Mouse (Mus musculus) central nervous system, embryonic 11.5 days (tissue): ENCODE data around the gene Olfr955. TPM values are rescaled to one million over a fixed set of nuclear protein-coding genes. Genes with fewer than 3 reads are reported as not detected.

ENCODE experiments used
- polyA plus RNA-seq: library from polyadenylated mRNA; depleted of rRNA; stranded (reverse); fragments of >200 nt; gene quantifications from 2 replicates; pipeline ENCODE4 v1.2.3, GENCODE M21; 2012; rRNA removed

Olfr955 gene
- not detected in 2 replicates for polyA plus RNA-seq

GRCm38 (mm10) chr9:39471844-39472243 is at the start of gene Olfr955:
Gene Olfr955, minus strand, starts transcription at chr9:39471944.

DNA sequence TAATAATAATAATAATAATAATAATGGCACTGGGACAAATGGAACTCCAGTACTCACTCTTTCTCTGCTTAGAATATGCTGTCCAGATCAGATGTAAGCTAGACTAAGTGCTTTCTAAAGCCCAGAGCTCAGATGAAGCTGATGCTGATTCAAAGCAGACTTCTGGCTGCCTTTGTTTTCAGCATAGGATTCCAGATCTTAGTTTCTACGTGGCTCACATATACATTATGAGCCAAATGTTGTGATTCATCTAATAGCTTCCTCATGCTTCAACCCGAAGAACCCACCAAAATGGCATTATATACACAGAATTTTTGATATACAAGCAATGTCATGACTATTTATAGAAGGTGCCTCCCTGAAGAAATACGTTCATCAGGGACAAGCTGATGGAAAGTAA is 43.8 kb upstream of the Olfr955 start, which contains the start of gene Olfr957:
Gene Olfr957, minus strand, starts transcription at position 279 of the 400 bp plus-strand sequence.

DNA sequence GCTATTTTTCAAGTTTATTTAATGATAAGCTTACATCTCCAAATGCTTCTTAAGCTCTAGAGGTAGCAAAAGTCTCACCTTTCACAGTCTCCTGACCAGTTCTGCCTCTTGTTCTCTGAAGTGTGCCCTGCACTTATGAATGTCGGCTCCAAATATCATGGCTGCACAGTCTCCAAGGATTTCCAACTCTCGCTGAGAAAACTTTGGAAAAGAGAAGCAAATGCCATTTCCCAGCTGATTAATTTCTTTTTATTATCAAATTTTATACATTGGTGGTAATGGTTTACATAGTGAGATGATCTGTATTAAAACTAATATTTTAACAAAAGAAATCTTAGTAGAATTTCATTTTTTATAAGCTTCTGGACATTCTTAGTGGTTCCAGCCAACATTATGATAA is 22.2 kb upstream of the Olfr955 start, which contains the start of gene Olfr44:
Gene Olfr44, minus strand, starts transcription at position 101 of the 400 bp plus-strand sequence.

DNA sequence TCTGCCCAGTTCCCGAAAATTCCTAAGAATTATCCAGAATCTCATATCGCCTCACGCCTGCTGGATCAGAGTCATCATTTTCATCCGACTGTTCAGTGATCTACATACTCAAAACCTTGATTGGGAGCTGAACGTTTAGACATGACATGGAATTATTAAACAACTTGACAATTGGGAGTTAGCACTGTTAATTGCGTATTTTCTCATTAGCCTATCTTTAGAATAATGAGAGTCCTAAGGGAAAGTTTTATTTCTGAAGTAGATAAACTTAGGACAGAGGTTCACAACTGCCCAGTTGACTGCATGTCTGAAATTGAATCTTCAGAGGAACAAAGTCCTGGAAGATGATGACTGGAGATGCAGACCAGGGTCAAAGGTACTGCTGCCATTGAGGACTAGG is 15.3 kb downstream of the Olfr955 start, which contains the start of gene Olfr954:
Gene Olfr954, plus strand, starts transcription at position 301 of the 400 bp plus-strand sequence.

DNA sequence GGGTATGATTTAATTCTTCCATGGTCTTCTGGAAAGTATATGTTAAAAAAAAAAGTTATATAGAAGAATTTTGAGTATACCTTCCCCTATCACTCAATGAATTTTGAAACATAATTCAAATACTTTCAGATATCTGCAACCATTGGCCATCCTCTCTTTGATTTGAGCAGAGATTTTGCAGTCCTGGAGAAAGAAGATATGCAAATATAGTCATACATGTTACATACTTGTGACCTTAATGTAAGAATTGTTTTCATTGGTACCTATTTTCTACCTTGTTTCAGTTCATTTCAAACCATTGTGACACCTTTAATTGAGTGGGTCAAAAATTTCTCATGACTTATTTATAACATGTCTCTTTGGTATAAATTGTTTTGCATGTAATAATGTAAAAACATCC is 44.7 kb downstream of the Olfr955 start, which contains the start of gene Olfr952:
Gene Olfr952, minus strand, starts transcription at position 101 of the 400 bp plus-strand sequence.

Other genes with a start within 250 kb of the Olfr955 start
- gene Olfr1537, start 221.9 kb downstream of the Olfr955 start, polyA plus RNA-seq: not detected in 2 replicates
- not detected in 2 replicates for gene Olfr945, start 195.1 kb downstream of the Olfr955 start, polyA plus RNA-seq
- gene Olfr948, start 145.9 kb downstream of the Olfr955 start, polyA plus RNA-seq: not detected in 2 replicates
- not detected in 2 replicates for gene Olfr951, start 84.5 kb downstream of the Olfr955 start, polyA plus RNA-seq
- not detected in 2 replicates for gene Olfr952, start 44.8 kb downstream of the Olfr955 start, polyA plus RNA-seq
- not detected in 2 replicates for gene Olfr954, start 15.2 kb downstream of the Olfr955 start, polyA plus RNA-seq
- gene Olfr44, start 22.1 kb upstream of the Olfr955 start, polyA plus RNA-seq: not detected in 2 replicates
- gene Olfr957, start 43.9 kb upstream of the Olfr955 start, polyA plus RNA-seq: not detected in 2 replicates
- gene Olfr958, start 82.1 kb upstream of the Olfr955 start, polyA plus RNA-seq: not detected in 2 replicates
- gene Olfr959, start 103.6 kb upstream of the Olfr955 start, polyA plus RNA-seq: not detected in 2 replicates
- 13.6 and 24.2 TPM in 2 replicates for gene AW551984, start 132.5 kb upstream of the Olfr955 start, polyA plus RNA-seq
- gene Olfr148, start 138.7 kb upstream of the Olfr955 start, polyA plus RNA-seq: 0.04 TPM in 1 of 2 replicates, not detected in the other
- 0.07 TPM in 1 of 2 replicates, not detected in the other for gene Olfr960, start 149.4 kb upstream of the Olfr955 start, polyA plus RNA-seq
- not detected in 2 replicates for gene Olfr961, start 173.1 kb upstream of the Olfr955 start, polyA plus RNA-seq
- not detected in 2 replicates for gene Olfr963, start 195.3 kb upstream of the Olfr955 start, polyA plus RNA-seq
- gene Olfr149, start 235.2 kb upstream of the Olfr955 start, polyA plus RNA-seq: not detected in 2 replicates
- gene Olfr965, start 239.4 kb upstream of the Olfr955 start, polyA plus RNA-seq: not detected in 2 replicates